Mouse (Mus musculus): ENCODE data around the gene Olfr553.

DNA sequence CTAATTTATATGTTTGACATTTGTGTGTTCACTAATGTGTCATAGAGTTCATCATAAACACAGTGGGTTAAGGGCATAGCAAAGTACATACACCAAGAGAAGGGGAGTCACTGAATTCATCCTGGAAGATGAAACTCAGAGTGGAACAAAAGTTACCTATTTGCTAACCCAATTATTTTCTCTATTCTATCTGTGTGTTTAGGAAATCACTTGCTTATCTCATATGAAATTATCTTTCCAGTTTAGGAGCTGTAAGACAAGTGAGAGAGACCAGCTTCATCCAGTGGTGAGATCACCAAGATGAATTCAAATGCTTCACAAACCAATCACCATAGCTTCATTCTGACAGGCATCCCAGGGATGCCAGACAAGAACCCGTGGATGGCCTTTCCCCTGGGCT lies 40.5 kb upstream of the Olfr553 start, which contains the start of gene Olfr555:
- TF ChIP-seq CTCF (IDR thresholded peaks at IDR 0.05; ENCODE audit: low read depth) (no peak), EP300 (IDR thresholded peaks at IDR 0.05; ENCODE audit: low read depth) (no peak)

All from liver, postnatal 0 days (tissue).